Mouse (Mus musculus) liver, embryonic 15.5 days (tissue): ENCODE data around the gene Oxld1. TPM values are rescaled to one million over a fixed set of nuclear protein-coding genes. Genes with fewer than 3 reads are reported as not detected.

Source experiments
- ATAC-seq: fragments of 200-750 bp; cut with Nextera tagmentation; 2 replicates; pipeline ENCODE4 v1.8.0; 2017; ENCODE audit warnings: moderate number of reproducible peaks, mild to moderate bottlenecking, moderate library complexity; ENCODE audit not compliant: insufficient read depth
- H3K27ac ChIP-seq: fragments of 300-500 bp; sonication (generic); replicated peaks from 2 replicates; pipeline ENCODE4 v1.5.1; 2015; ENCODE audit warnings: mild to moderate bottlenecking, inconsistent platforms
- H3K27me3 ChIP-seq: fragments of 300-500 bp; sonication (generic); 2 replicates; pipeline ENCODE4 v1.6.1; 2015; ENCODE audit warnings: mild to moderate bottlenecking, inconsistent platforms
- H3K36me3 ChIP-seq: fragments of 300-500 bp; sonication (generic); replicated peaks from 2 replicates; pipeline ENCODE4 v1.6.1; 2015; ENCODE audit warnings: moderate library complexity, mild to moderate bottlenecking, inconsistent platforms
- H3K4me1 ChIP-seq: fragments of 300-500 bp; sonication (generic); replicated peaks from 2 replicates; pipeline ENCODE4 v1.6.1; 2015; ENCODE audit warnings: inconsistent platforms
- H3K4me2 ChIP-seq: fragments of 300-500 bp; sonication (generic); 2 replicates; pipeline ENCODE4 v1.6.1; 2015; ENCODE audit warnings: moderate library complexity, mild to moderate bottlenecking, inconsistent platforms
- H3K4me3 ChIP-seq: fragments of 300-500 bp; sonication (generic); replicated peaks from 2 replicates; pipeline ENCODE4 v1.5.1; 2015; ENCODE audit warnings: mild to moderate bottlenecking, inconsistent platforms
- H3K9ac ChIP-seq: fragments of 300-500 bp; sonication (generic); 2 replicates; pipeline ENCODE4 v1.6.1; 2015; ENCODE audit warnings: moderate library complexity, mild to moderate bottlenecking, inconsistent platforms
- H3K9me3 ChIP-seq: fragments of 300-500 bp; sonication (generic); replicated peaks from 2 replicates; pipeline ENCODE4 v1.6.1; 2016; ENCODE audit warnings: inconsistent platforms
- WGBS: fragments of 180-500 bp; shearing (Covaris S2); methylation state at CpG from one replicate; pipeline ENCODE4 v1.1.7; 2015; ENCODE audit warnings: mixed read lengths; ENCODE audit not compliant: insufficient replicate concordance; 5-methylcytosine and 5-hydroxymethylcytosine counted together
- polyA plus RNA-seq: library from polyadenylated mRNA; unstranded; fragments of >200 nt; fragmentation: Nextera tagmentation; extraction: Ambion mirVana; gene quantifications from 2 replicates; pipeline ENCODE4 v1.2.1, GENCODE M21; 2015

Gene Oxld1
- polyA plus RNA-seq, result 6.8 and 7.1 TPM in 2 replicates

DNA sequence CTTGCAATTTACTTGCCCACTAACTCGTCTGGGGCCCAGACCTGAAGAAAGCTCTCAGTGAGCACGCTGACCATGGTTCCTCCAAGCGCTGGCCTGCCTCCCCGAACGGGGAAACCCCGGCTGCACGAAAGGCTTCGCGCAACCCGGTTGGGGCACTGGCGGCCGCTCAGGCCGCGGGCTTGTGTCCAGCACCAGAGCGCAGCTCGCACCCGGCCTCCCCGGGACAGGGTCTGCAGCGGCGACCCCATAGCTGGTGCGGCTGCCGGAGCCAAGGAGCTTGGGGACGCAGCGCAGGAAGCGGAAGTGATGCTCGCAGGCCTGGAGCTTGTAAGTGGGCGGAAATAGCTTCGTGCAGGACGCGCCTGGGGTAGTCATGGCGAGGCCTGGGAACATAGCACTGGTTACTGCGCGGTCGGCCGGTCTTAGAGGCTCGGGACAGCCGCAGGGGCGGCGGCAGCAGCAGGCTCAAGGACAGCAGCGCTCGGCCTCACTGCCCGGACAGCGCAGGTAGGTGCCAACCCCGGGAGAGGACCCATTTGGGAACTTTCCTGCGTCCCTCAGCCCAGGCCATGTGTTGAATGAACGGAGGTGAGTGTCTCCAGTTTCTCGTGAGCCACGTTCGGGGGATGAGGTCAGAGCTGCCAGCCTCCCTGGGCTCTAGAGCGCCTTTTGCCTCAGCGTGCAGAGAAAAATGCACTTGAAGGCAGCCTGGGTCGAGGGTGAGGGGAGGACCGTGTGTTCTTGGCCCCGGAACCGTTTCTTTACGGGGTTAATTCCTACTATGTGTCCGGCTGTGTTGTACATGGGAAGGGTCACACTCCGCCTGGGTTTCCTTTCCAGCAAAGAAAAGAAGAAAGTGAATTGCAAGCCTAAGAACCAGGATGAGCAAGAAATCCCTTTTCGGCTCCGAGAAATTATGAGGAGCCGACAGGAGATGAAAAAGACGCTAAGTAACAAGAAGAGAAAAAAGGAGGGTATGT is at the start of gene Oxld1, which contains the start of gene Ccdc137:
Oxld1 (minus strand) TSS at position 297 of the 980 bp plus-strand sequence.
Ccdc137 (plus strand) TSS at position 344 of the 980 bp plus-strand sequence.
- no peaks in the 10 kb centered on the region for H3K9me3 ChIP-seq

DNA sequence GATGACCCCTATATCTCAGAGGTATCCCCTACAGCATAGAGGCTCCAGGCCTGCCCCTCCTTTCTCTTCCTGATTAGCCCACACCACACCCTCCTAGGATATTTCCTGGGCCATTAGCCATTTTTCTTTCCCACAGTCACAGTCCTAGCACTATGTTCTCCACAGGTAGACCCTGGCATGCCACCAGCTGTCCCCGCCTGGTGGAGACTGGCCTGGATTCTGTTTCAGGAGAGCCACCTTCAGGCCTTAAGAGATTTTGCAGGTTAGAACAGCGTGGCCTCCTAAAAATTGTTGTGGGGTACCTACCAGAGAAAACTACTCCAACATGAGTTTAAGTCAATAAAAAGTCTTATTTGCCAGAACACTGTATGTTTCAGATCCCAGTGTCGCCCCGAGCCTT is 49.0 kb upstream of the Oxld1 start:
- H3K9ac ChIP-seq, result no peak overlapping the region
- no peaks in the 10 kb centered on the region for H3K9me3 ChIP-seq
- no peak overlapping the region for H3K4me3 ChIP-seq
- no peak overlapping the region for H3K4me2 ChIP-seq
- no peak for ATAC-seq
- 51% methylated on average over 4 of the region's 4 CpGs for WGBS
- H3K36me3 ChIP-seq, result no peaks in the 10 kb centered on the region
- no peak overlapping the region for H3K27ac ChIP-seq
- peaks cover 43% of the 10 kb centered on the region for H3K4me1 ChIP-seq
- no peaks in the 10 kb centered on the region for H3K27me3 ChIP-seq

More for the DNA sequence above, at the start of gene Oxld1, which contains the start of gene Ccdc137:
- peak within 1 kb of the TSS; percentile 84 for H3K4me3 ChIP-seq
- peak within 1 kb of the TSS; percentile 83 for H3K9ac ChIP-seq
- whole genome bisulfite sequencing, result 2% methylated on average over 62 of the region's 62 CpGs
- no peaks in the 10 kb centered on the region for H3K27me3 ChIP-seq
- H3K27ac ChIP-seq, result peak within 1 kb of the TSS; percentile 80
- peaks cover 62% of the 10 kb centered on the region for H3K4me1 ChIP-seq
- peak; percentile 81 for ATAC-seq
- H3K36me3 ChIP-seq, result peaks cover 35% of the 10 kb centered on the region
- H3K4me2 ChIP-seq, result peak within 1 kb of the TSS; percentile 92

- no peak overlapping the region for H3K27ac ChIP-seq
- no peak overlapping the region for H3K4me2 ChIP-seq
- 78% methylated on average over 3 of the region's 3 CpGs for WGBS
- H3K9ac ChIP-seq, result no peak overlapping the region
- no peaks in the 10 kb centered on the region for H3K9me3 ChIP-seq
- H3K4me3 ChIP-seq, result no peak overlapping the region
- H3K27me3 ChIP-seq, result peaks cover 5% of the 10 kb centered on the region; the same call in 1 of the 2 replicates
- H3K4me1 ChIP-seq, result peaks cover 31% of the 10 kb centered on the region
- no peak for ATAC-seq
- no peaks in the 10 kb centered on the region for H3K36me3 ChIP-seq
These were observed 47.8 kb upstream of the Oxld1 start for GRCm38 (mm10) chr11:120505661-120506060.

- H3K9ac ChIP-seq, result no peak overlapping the region
- H3K4me3 ChIP-seq, result no peak overlapping the region
- 56% methylated on average over 4 of the region's 4 CpGs for WGBS
- H3K27ac ChIP-seq, result no peak overlapping the region
- no peaks in the 10 kb centered on the region for H3K9me3 ChIP-seq
- peaks cover 9% of the 10 kb centered on the region; the same call in 1 of the 2 replicates for H3K27me3 ChIP-seq
- H3K4me2 ChIP-seq, result no peak overlapping the region
- no peak for ATAC-seq
- H3K4me1 ChIP-seq, result peaks cover 12% of the 10 kb centered on the region
- H3K36me3 ChIP-seq, result peaks cover 18% of the 10 kb centered on the region
These were observed 43.8 kb upstream of the Oxld1 start for GRCm38 (mm10) chr11:120501701-120502100.

- ATAC-seq, result no peak
- Histone ChIP-seq H3K9me3 (no peaks in the 10 kb centered on the region), H3K36me3 (peaks cover 25% of the 10 kb centered on the region), H3K27me3 (peaks cover 9% of the 10 kb centered on the region; the same call in 1 of the 2 replicates), H3K9ac (no peak overlapping the region), H3K4me2 (no peak overlapping the region), H3K27ac (no peak overlapping the region), H3K4me1 (peaks cover 7% of the 10 kb centered on the region), H3K4me3 (no peak overlapping the region)
- WGBS, result 47% methylated on average over 6 of the region's 6 CpGs
These were observed 43.1 kb upstream of the Oxld1 start for GRCm38 (mm10) chr11:120501018-120501417.

- 8% methylated on average over 3 of the region's 3 CpGs for WGBS
- Histone ChIP-seq H3K4me2 (no peak overlapping the region), H3K36me3 (peaks cover 32% of the 10 kb centered on the region), H3K27ac (no peak overlapping the region), H3K27me3 (peaks cover 9% of the 10 kb centered on the region; the same call in 1 of the 2 replicates), H3K9me3 (no peaks in the 10 kb centered on the region), H3K9ac (no peak overlapping the region), H3K4me1 (peaks cover 7% of the 10 kb centered on the region), H3K4me3 (no peak overlapping the region)
- no peak for ATAC-seq
These were observed 42.5 kb upstream of the Oxld1 start for GRCm38 (mm10) chr11:120500357-120500756.

DNA sequence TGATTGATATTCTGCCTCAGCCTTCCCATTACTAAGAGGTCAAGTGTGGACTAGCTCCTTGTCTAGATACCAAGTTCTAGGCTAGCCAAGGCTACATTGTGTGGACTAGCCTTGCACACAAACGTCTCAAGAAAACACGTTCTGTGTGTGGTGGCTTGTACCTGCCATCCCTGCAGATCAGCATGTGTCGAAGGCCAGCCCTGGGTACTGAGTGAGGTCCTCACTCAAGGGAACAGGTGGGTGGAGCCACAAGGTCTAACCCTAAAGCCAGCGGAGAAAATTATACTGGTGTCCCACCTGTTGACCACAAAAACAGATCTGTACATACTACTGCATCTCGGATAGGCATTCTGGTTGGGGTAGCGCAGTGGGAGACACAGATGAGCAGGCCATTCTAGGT is 42.0 kb upstream of the Oxld1 start:
- Histone ChIP-seq H3K9ac (no peak overlapping the region), H3K4me1 (peaks cover 7% of the 10 kb centered on the region), H3K9me3 (no peaks in the 10 kb centered on the region), H3K36me3 (peaks cover 36% of the 10 kb centered on the region), H3K27ac (no peak overlapping the region), H3K4me2 (no peak overlapping the region), H3K27me3 (peaks cover 9% of the 10 kb centered on the region; the same call in 1 of the 2 replicates), H3K4me3 (no peak overlapping the region)
- ATAC-seq, result no peak
- 61% methylated on average over 6 of the region's 6 CpGs for WGBS

- 87% methylated on average over 5 of the region's 5 CpGs for WGBS
- H3K27ac ChIP-seq, result no peak overlapping the region
- no peak for ATAC-seq
These were observed 41.0 kb upstream of the Oxld1 start for GRCm38 (mm10) chr11:120498891-120499290.

GRCm38 (mm10) chr11:120498226-120498625 is 40.4 kb upstream of the Oxld1 start:
- H3K4me1 ChIP-seq, result peaks cover 17% of the 10 kb centered on the region
- peaks cover 9% of the 10 kb centered on the region; the same call in 1 of the 2 replicates for H3K27me3 ChIP-seq
- 78% methylated on average over 12 of the region's 12 CpGs for WGBS
- H3K4me3 ChIP-seq, result no peak overlapping the region
- H3K4me2 ChIP-seq, result no peak overlapping the region
- no peak for ATAC-seq
- no peaks in the 10 kb centered on the region for H3K9me3 ChIP-seq
- peaks cover 43% of the 10 kb centered on the region for H3K36me3 ChIP-seq
- no peak overlapping the region for H3K9ac ChIP-seq
- H3K27ac ChIP-seq, result no peak overlapping the region

More at GRCm38 (mm10) chr11:120498891-120499290, 41.0 kb upstream of the Oxld1 start:
- Histone ChIP-seq H3K36me3 (peaks cover 43% of the 10 kb centered on the region), H3K4me1 (peaks cover 10% of the 10 kb centered on the region), H3K9me3 (no peaks in the 10 kb centered on the region), H3K27me3 (peaks cover 9% of the 10 kb centered on the region; the same call in 1 of the 2 replicates), H3K4me2 (no peak overlapping the region), H3K9ac (no peak overlapping the region), H3K4me3 (no peak overlapping the region)

GRCm38 (mm10) chr11:120497436-120497835 is 39.6 kb upstream of the Oxld1 start:
- peaks cover 43% of the 10 kb centered on the region for H3K36me3 ChIP-seq
- H3K27me3 ChIP-seq, result peaks cover 9% of the 10 kb centered on the region; the same call in 1 of the 2 replicates
- H3K4me2 ChIP-seq, result no peak overlapping the region
- no peak for ATAC-seq
- 82% methylated on average over 3 of the region's 3 CpGs for whole genome bisulfite sequencing
- H3K4me1 ChIP-seq, result peaks cover 25% of the 10 kb centered on the region
- H3K9ac ChIP-seq, result no peak overlapping the region
- no peak overlapping the region for H3K27ac ChIP-seq
- no peaks in the 10 kb centered on the region for H3K9me3 ChIP-seq
- no peak overlapping the region for H3K4me3 ChIP-seq

- no peaks in the 10 kb centered on the region for H3K27me3 ChIP-seq
- WGBS, result 67% methylated on average over 3 of the region's 3 CpGs
- H3K4me3 ChIP-seq, result peak overlapping the region; percentile 95; the same call in 1 of the 2 replicates
- H3K9ac ChIP-seq, result 0 out of 2 replicates have a peak overlapping the region, but pooled peaks have one; percentile 5
- peaks cover 51% of the 10 kb centered on the region for H3K4me1 ChIP-seq
- H3K27ac ChIP-seq, result no peak overlapping the region
- peak overlapping the region; percentile 98 for H3K4me2 ChIP-seq
- no peaks in the 10 kb centered on the region for H3K9me3 ChIP-seq
- peaks cover 51% of the 10 kb centered on the region for H3K36me3 ChIP-seq
- no peak for ATAC-seq
These were observed 36.0 kb upstream of the Oxld1 start for GRCm38 (mm10) chr11:120493911-120494310.
